Mouse (Mus musculus) kidney, adult 2 months (tissue): Measurements from ENCODE around the gene Frmpd2. TPM values are rescaled to one million over a fixed set of nuclear protein-coding genes. Genes with fewer than 3 reads are reported as not detected.
A peak's percentile ranks its signal among the peaks of the same experiment; 100 is the strongest.

ENCODE experiments used
- DNase-seq: peaks from one replicate; pipeline ENCODE4 v3.0.0; 2021
- H3K27ac ChIP-seq: fragments of 200-500 bp; 2 replicates; pipeline ENCODE4 v1.5.1; 2012; ENCODE audit warnings: low read depth, low read length, control low read depth, inconsistent platforms; ENCODE audit not compliant: insufficient read depth
- H3K27me3 ChIP-seq: fragments of 200-500 bp; replicated peaks from 2 replicates; pipeline ENCODE4 v1.6.1; 2012; ENCODE audit warnings: mild to moderate bottlenecking, moderate library complexity, low read length, inconsistent platforms; ENCODE audit not compliant: control insufficient read depth, insufficient read depth
- H3K36me3 ChIP-seq: fragments of 200-500 bp; 2 replicates; pipeline ENCODE4 v1.6.1; 2012; ENCODE audit warnings: mild to moderate bottlenecking, moderate library complexity, low read length, inconsistent platforms; ENCODE audit not compliant: control insufficient read depth, insufficient read depth
- H3K4me1 ChIP-seq: fragments of 200-500 bp; 2 replicates; pipeline ENCODE4 v1.6.1; 2011; ENCODE audit warnings: low read length; ENCODE audit not compliant: control insufficient read depth, insufficient read depth
- H3K4me3 ChIP-seq: fragments of 200-500 bp; 2 replicates; pipeline ENCODE4 v1.5.1; 2011; ENCODE audit warnings: mild to moderate bottlenecking, low read depth, low read length, control low read depth; ENCODE audit not compliant: insufficient read depth
- CTCF ChIP-seq: fragments of 200-500 bp; conservative IDR thresholded peaks from 2 replicates; pipeline ENCODE4 v1.5.1; 2011; ENCODE audit warnings: low read depth, mild to moderate bottlenecking, control low read depth, low read length, moderate library complexity, mixed read lengths; ENCODE audit not compliant: insufficient read depth, insufficient read length
- POLR2A ChIP-seq: fragments of 200-500 bp; IDR thresholded peaks from one replicate; pipeline ENCODE4 v1.6.1; 2011; ENCODE audit warnings: low read depth, low read length, control low read depth
- WGBS: fragments of 180-500 bp; shearing (Covaris S2); methylation state at CpG from one replicate; pipeline ENCODE4 v1.1.7; 2018; 5-methylcytosine and 5-hydroxymethylcytosine counted together
- polyA plus RNA-seq: library from polyadenylated mRNA; depleted of rRNA; stranded (reverse); fragments of >200 nt; gene quantifications from 2 replicates; pipeline ENCODE4 v1.2.3, GENCODE M21; 2012

Gene Frmpd2
- polyA plus RNA-seq, 1 experiment = 0.16 TPM

DNA sequence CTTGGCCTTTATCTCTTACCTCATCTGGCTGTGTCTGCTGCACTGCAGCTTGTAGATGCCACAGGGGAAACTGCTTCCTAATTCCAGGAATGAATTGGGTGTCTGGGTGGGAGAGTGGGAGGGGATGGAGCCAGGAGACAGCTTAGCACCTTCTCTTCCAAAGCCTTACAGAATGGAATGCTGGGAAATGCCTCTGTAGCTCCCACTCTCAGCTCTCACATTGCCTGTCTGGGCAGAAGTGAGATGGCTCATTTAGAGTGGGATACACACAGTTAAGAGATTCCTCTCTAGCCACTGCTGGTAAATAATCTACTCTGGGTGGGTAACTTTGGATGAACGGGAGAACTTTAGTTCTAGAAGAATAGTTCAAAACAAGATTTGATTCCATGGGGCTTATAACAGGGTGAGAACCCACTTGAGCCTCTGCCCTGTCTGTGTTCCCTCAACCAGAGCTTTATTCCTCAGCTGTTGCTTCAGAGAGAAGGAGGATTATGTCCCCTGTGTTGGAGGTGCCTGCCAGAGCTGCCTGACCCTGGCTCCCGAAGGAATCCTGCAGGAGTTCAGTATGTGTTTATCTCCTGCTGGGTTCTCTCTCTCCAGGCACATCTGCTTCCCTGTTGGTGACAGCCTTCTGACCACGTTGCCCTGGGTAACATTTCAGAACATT, 4.7 kb downstream of the Frmpd2 start:
- H3K4me1 ChIP-seq = no peaks in the 10 kb centered on the region
- DNase-seq = no peak
- WGBS = 14% methylated on average over 3 of the region's 3 CpGs
- no peaks in the 10 kb centered on the region for H3K36me3 ChIP-seq
- H3K27me3 ChIP-seq = no peaks in the 10 kb centered on the region
- H3K27ac ChIP-seq = no peak overlapping the region
- H3K4me3 ChIP-seq = no peak overlapping the region
- no peak for TF ChIP-seq POLR2A
- no peak for TF ChIP-seq CTCF

GRCm38 (mm10) chr14:33481991-33482390, 10.5 kb downstream of the Frmpd2 start:
- no peak for TF ChIP-seq POLR2A
- TF ChIP-seq CTCF = no peak
- no peaks in the 10 kb centered on the region for H3K4me1 ChIP-seq
- 76% methylated on average over 3 of the region's 3 CpGs for WGBS
- no peak for DNase-seq
- H3K27ac ChIP-seq = no peak overlapping the region
- no peak overlapping the region for H3K4me3 ChIP-seq
- no peaks in the 10 kb centered on the region for H3K36me3 ChIP-seq
- no peaks in the 10 kb centered on the region for H3K27me3 ChIP-seq

DNA sequence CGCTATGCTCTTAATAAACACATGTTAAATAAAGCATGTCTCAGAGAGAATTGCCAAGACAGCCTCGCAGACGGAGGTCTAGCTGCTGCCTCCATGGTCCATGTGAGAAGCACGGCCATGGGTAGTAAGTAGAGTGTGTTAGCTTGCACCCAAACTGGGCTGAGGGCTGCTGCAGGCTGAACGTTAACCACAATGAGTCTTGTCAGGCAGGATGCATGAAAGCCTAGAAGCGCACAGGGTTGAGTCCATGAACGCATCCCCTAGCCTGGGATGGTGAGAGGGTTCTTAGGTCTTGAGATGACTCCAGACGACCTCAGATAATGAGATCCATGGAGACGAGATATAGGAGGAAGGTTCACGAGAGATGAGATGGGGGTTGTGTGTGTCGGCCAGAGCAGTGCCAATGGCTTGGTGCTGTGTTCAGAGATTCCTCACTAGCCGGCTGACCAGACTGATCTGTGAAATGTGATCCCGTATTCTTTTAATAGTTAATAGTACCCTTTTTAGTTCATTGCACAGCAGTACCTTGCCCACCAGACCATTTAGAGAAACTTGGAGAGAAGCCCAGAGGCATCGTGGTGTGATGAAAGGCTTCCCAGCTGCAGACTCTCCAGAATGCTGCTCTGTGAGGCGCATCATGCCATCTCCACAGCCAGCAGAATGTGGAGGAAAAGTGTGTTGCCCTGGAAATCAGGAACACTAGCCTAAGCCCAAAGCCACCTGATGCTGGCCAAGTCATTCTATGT, 16.5 kb downstream of the Frmpd2 start:
- peak; percentile 90 for DNase-seq
- Histone ChIP-seq H3K36me3 (no peaks in the 10 kb centered on the region), H3K4me3 (no peak overlapping the region), H3K4me1 (0 out of 2 replicates have a peak, but pooled peaks cover 5% of the 10 kb centered on the region), H3K27me3 (no peaks in the 10 kb centered on the region), H3K27ac (no peak overlapping the region)
- WGBS = 29% methylated on average over 15 of the region's 15 CpGs
- TF ChIP-seq POLR2A (no peak), CTCF (no peak)

DNA sequence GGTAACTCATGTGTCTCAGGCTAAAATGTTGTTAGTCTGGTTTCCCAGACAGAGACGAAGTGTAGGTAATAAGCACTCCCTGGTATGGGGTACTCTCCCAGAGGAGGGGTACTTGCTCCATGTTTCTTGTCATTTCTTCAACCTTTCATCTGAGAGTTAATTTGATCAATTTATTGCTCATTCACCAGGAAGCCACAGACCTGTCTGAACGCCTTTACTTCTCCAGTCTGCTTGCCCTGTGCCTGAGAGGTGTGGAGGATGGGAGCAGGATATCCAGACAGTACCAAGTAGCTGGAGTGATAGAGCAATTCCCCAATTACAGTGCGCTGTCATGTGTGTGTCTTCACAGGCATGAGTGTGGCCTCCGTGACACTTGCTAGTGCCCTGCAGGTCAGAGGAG, 23.7 kb downstream of the Frmpd2 start:
- no peak overlapping the region for H3K4me3 ChIP-seq
- H3K36me3 ChIP-seq = no peaks in the 10 kb centered on the region

GRCm38 (mm10) chr14:33497418-33497817, 25.9 kb downstream of the Frmpd2 start:
- Histone ChIP-seq H3K27me3 (no peaks in the 10 kb centered on the region), H3K27ac (no peak overlapping the region), H3K4me1 (no peaks in the 10 kb centered on the region), H3K4me3 (no peak overlapping the region), H3K36me3 (no peaks in the 10 kb centered on the region)
- WGBS = 69% methylated on average over 5 of the region's 5 CpGs
- TF ChIP-seq POLR2A = no peak
- no peak for TF ChIP-seq CTCF
- DNase-seq = no peak

More for the DNA sequence above, 23.7 kb downstream of the Frmpd2 start:
- 83% methylated on average over 4 of the region's 4 CpGs for WGBS
- TF ChIP-seq CTCF = no peak
- no peak for TF ChIP-seq POLR2A
- no peak for DNase-seq
- H3K27me3 ChIP-seq = no peaks in the 10 kb centered on the region
- no peaks in the 10 kb centered on the region for H3K4me1 ChIP-seq
- no peak overlapping the region for H3K27ac ChIP-seq

- Histone ChIP-seq H3K4me1 (no peaks in the 10 kb centered on the region), H3K27ac (no peak overlapping the region), H3K36me3 (no peaks in the 10 kb centered on the region), H3K27me3 (no peaks in the 10 kb centered on the region), H3K4me3 (no peak overlapping the region)
- peak; percentile 9 for DNase-seq
- WGBS = 54% methylated on average over 3 of the region's 3 CpGs
- TF ChIP-seq POLR2A = no peak
- no peak for TF ChIP-seq CTCF
These were observed 27.4 kb downstream of the Frmpd2 start for GRCm38 (mm10) chr14:33498849-33499248.

DNA sequence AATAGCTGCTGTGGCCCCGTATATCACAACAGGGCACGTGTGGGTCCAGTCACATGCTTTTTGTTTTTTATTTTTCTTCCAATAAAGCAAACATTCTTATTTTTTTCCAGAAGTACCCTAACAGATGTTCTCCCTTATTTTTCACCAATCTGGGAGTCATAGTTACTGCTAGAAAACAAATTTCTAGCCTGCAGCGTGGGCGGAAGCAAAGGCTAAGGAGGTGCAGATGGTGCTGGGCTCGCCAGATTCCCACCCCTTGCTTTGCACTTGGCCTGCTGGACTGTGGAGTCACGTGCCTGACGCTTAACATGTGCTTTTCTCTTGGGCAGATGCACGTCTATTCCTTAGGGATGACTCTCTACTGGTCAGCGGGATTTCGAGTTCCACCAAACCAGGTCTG, 29.1 kb downstream of the Frmpd2 start:
- Histone ChIP-seq H3K4me1 (no peaks in the 10 kb centered on the region), H3K27ac (no peak overlapping the region), H3K4me3 (no peak overlapping the region), H3K27me3 (no peaks in the 10 kb centered on the region), H3K36me3 (no peaks in the 10 kb centered on the region)
- WGBS = 62% methylated on average over 10 of the region's 10 CpGs
- no peak for DNase-seq
- TF ChIP-seq POLR2A = no peak
- TF ChIP-seq CTCF = no peak
